Mouse (Mus musculus) kidney, postnatal 36 days (tissue): ENCODE measurements at regions not wholly inside any gene's neighbourhood (a gene's known extent, or its start where the extent isn't known, plus 50 kb on each side); places are given as distances from the start of the nearest gene placed in this dataset.
A peak's percentile ranks its signal among the peaks of the same experiment; 100 is the strongest.
"Not testable (repeated sequence)": the region's sequence is repeated elsewhere in the genome, so short reads cannot be mapped to it uniquely, and the experiment has no call there.

Experiments
- DNase-seq, 2 experiments: peaks; one replicate each; pipeline ENCODE4 v3.0.0; 2021 to 2022; ENCODE audit warnings: mixed read lengths in 2 of 2

DNA sequence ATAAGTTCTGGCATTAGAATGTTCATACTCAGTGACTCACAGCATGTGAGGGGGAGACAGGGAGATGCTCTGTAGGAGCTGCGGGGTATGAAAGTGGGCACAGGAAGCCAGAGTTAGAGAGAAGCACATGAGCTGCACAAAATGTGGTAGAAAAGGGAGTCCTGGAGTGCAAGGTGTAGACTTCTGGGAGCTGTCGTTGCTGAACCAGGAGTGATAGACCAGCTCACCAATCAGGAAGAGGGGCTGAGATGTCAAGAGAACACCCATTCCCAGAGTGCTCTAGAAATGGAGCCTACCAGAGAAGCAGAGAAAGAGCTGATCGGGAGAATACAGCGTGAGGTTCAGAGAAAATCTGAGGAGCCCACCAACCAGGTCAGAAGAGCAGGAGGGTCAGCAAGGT is 262.2 kb upstream of the Kdm8 start:
- no peak for DNase-seq

- DNase-seq: not testable (repeated sequence)
These were observed 261.5 kb upstream of the Kdm8 start for GRCm38 (mm10) chr7:125183011-125183410.

GRCm38 (mm10) chr7:125185037-125185679 is 259.3 kb upstream of the Kdm8 start:
- DNase-seq: no peak

DNA sequence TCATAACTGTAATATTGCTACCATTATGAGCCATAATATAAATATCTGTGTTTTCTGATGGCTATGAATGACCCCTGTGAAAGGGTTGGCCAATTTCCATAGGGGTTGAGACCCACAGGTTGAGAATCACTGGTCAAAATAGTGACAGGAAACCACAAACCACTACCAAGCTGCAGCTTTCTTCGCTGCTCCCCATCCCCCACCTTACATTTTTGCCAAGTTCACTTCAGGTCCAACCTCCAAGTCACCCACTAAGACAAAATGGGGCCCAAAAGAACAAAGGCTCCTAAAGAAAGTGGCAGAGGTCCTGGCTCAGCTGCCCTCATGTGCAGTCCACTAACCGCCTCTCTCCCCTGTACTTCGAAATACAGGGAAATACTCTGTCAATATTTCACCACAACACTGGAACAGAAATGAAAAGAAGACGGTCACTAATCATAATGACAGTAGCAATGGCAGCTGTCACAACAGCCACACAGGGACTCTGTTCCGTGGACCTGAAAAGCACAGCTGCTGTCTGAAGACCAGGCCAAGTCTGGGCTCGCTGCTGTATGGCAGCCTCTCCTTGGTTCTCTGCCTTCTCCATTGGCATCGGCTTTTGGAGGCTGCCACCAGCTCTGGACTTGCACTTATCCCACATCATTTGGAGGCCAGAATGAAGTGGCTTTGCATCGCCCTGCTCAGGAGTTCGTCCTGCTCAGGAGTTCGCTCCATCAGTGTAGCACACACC is 257.3 kb upstream of the Kdm8 start:
- peak in 1 of 2 experiments; percentile 18 for DNase-seq

DNA sequence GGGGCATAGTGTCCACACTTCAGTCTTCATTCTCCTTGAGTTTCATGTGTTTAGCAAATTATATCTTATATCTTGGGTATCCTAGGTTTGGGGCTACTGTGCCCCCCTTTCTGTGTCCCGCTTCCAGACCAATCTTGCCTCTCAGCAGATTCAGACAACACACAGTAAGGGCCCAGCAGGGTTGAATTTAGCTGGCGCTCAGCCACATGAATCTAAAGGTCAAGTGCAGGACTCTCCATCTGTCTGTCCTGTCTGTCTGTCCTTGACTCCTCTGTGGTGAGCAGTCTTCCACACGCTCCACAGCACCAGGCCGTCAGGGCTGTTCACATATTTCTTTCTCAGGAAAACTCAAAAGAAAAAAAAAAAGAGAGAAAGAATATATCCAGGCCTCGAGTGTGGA is 255.5 kb upstream of the Kdm8 start:
- no peak for DNase-seq

GRCm38 (mm10) chr7:125190067-125190466 is 254.4 kb upstream of the Kdm8 start:
- no peak for DNase-seq

DNA sequence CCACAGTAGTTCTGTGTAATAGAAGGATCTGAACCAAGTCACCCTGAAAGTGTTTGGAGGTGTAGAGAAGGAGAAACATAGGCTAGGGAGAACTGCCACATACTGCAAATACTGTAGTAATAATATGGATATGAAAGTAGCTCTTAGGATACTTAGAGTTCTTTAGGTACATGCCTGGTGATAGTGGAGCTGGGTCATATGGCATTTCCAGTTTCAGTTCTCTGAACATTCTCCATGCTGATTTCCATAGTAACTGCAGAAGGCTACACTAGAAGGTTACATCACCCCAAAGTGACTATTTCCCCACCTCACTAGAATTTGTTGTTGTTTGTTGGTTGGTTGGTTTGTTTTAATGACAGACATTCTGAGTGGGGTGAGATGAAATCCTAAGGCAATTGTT is 253.2 kb upstream of the Kdm8 start:
- DNase-seq: no peak

DNA sequence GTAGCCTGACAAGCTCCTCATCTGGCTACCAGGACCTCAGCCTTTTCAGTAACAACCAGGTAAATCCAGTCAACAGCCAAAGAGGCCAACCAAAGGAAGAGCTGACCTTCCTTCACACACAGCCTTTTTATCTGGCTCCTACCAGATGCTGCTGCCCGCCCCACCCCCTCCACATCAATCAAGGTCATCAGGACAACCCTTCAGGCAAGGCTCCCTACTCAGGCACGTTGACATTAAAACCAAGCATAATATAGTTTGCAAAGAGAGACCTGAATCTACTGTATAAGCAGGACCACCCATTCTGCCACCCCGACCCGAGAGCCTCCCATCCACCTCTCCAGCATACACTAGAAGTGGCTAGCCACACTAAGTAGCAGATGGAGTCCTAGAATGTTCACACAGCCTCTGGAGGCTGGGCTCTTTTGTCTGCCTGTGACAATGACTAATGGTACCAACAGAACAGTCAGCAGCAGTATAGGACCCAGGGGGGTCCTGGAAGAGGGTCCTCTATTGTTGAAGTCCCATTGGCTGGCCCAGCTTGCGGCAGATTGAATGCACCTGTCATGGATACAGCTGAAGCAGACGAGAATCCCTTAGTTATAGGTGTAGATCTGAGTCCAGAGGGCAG is 233.0 kb upstream of the Kdm8 start:
- DNase-seq: no peak

GRCm38 (mm10) chr7:125214036-125214435 is 230.4 kb upstream of the Kdm8 start:
- DNase-seq: no peak

- no peak for DNase-seq
These were observed 226.8 kb upstream of the Kdm8 start for GRCm38 (mm10) chr7:125217630-125218029.

- no peak for DNase-seq
These were observed 221.8 kb upstream of the Kdm8 start for GRCm38 (mm10) chr7:125222684-125223083.

- DNase-seq: no peak
These were observed 209.6 kb upstream of the Kdm8 start for GRCm38 (mm10) chr7:125234911-125235310.

DNA sequence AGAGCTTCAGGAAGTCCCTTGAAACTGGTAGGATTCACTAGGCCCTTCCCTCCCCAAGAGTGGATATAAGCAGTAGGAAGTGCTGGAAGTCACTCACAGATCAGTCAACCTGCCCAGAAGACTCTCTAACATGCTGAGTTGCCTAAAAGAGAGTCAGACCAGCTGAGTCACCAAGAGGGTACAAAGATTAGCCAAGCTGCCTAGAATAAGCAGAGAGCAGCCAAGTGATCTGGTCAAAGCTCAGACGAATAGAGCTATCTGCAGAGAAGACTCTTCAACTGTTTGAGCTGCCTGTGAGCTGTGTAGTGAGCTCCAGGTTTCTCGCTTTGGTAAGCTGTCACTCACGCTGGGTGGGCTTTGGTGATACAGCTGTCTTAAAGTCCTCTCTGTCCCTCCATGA is 207.4 kb upstream of the Kdm8 start:
- peak; percentile 49 to 78 for DNase-seq

- no peak for DNase-seq
These were observed 201.5 kb upstream of the Kdm8 start for GRCm38 (mm10) chr7:125243021-125243420.

- no peak for DNase-seq
These were observed 196.1 kb upstream of the Kdm8 start for GRCm38 (mm10) chr7:125248386-125248785.

DNA sequence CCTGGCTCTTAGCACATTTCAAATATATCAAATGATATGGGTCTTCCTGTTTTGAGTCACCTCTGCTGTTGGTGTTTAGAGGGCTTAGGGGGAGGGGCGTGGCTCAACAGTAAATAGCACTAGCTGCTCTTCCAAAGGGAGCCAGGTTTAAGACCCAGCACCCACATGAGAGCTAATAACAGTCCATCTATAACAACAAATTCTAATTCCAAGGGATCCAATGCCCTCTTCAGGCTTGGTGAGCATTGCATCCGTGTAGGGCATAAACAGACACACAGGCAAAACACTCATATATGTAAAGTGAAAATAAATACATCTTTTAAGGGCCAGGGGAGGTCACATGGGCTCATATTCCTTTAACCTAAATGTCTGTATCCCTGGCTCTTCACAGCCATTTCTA is 194.1 kb upstream of the Kdm8 start:
- DNase-seq: no peak

DNA sequence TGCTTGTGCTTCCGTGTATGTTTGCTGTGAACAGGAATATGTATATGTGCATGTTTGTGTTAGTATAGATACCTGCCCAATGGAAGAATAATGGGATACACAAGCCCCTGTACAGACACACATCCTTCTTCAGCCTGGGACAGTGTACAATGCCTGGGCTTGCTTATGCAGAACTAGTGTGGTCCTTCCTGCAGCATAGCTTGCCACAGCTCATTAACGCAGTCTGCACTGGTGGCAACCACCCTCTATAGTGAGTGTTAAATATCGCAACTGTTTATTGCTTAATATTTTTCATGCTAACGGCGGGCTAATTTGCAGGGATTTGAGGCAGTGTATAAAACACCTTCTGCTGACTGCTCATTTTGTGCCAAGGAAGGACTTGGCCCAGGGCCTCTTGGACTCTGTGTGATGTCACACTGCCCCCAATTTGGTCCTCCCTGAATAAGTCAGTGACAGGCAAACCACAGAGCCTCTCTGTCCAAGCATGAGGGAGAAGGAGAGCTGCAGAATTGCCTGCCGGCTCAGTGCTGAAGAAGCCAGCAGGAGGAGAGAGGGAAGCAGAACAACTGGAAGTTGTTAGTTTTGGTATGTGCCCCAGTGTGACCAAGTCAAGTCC is 193.4 kb upstream of the Kdm8 start:
- peak; percentile 4 for DNase-seq

DNA sequence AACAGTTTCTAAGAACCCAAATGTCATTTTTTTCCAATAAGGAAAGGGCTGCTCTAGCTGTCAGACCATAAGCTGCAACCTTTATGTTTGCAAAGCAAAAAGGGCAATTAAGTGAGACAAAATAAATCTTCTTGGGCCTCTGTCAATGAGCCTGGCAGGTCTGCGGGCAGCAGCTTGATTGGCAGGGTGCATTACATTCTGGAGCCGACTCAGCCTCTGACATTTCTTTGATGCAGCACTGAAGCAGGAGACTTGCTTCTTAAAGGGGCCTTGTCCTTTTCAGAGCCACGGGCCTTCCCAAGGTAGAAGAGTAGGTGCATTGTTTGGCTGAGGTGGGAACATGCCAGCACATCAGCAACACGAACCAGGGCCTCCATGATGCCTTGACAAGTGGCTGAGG is 190.2 kb upstream of the Kdm8 start:
- no peak for DNase-seq

- DNase-seq: peak in 1 of 2 experiments; percentile 10
These were observed 185.5 kb upstream of the Kdm8 start for GRCm38 (mm10) chr7:125259016-125259415.

- no peak for DNase-seq
These were observed 182.3 kb upstream of the Kdm8 start for GRCm38 (mm10) chr7:125262133-125262532.

DNA sequence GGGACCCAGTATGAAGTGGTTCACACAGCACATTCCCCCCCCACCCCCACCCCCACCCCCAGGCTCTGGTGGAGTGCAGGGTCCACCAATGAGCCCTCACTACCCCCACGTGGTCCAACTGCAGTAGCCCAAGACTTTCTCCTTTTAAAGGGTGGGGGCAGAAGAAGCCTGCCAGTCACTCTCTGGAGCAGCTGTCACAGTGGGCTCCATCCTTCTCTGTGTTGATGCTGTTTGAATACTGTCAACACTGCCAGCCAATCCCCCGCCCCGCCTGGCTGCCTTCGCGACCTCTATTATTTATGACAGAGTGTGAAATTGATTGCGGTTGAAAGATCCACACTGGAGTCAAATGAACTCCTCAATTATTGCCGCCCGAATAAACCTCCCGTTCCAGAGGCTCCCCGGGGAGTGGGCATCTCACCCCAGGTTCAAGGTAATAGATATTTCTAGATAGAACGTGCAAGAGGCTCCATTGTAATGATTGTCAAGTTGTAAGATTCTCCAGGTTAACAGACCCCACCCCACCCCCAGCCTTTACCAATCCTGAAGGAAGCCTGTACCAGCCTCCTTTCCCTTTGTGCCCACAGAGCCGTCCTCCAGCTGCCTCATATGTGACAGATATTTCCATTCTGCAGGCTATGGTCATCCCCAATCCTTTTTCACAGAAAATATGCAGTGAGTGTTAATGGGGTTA is 181.7 kb upstream of the Kdm8 start:
- no peak for DNase-seq

GRCm38 (mm10) chr7:125263756-125264155 is 180.7 kb upstream of the Kdm8 start:
- peak in 1 of 2 experiments; percentile 25 for DNase-seq

GRCm38 (mm10) chr7:125270711-125271110 is 173.8 kb upstream of the Kdm8 start:
- DNase-seq: peak; percentile 23 to 31
